Mouse (Mus musculus) neutrophil, adult 83 days (primary cell): Measurements from ENCODE around the gene Acp1. TPM values are rescaled to one million over a fixed set of nuclear protein-coding genes. Genes with fewer than 3 reads are reported as not detected.

ENCODE experiments used
- total RNA-seq, 2 experiments: library from RNA; stranded (reverse); gene quantifications; one replicate each; pipeline ENCODE4 v1.2.4; 2023

Acp1 gene
- 10 to 100 TPM; 21.9 to 30.5 TPM for total RNA-seq

GRCm38 (mm10) chr12:30911261-30912047 lies at the start of gene Acp1, which contains the start of gene Sh3yl1:
Gene Acp1, minus strand, starts transcription at chr12:30911589.
Gene Sh3yl1, plus strand, starts transcription at chr12:30911668.

GRCm38 (mm10) chr12:30883986-30884621 lies 27.3 kb downstream of the Acp1 start, which contains the start of gene Alkal2:
Gene Alkal2, plus strand, starts transcription at chr12:30884322.

Other genes with a start within 250 kb of the Acp1 start
- gene Alkal2, start 27.3 kb downstream of the Acp1 start, total RNA-seq: not detected
- 1 to 10 TPM; 2.4 to 3.2 TPM for gene Sh3yl1, start 79 bp upstream of the Acp1 start, total RNA-seq
- under 1 TPM in 1 of 2 experiments, not detected in 1; 0.18 TPM for gene Fam110c, start 162.3 kb upstream of the Acp1 start, total RNA-seq